Mouse (Mus musculus): Measurements from ENCODE around the gene Morn3. TPM values are rescaled to one million over a fixed set of nuclear protein-coding genes. Genes with fewer than 3 reads are reported as not detected.
A peak's percentile ranks its signal among the peaks of the same experiment; 100 is the strongest.
"Not testable (repeated sequence)": the region's sequence is repeated elsewhere in the genome, so short reads cannot be mapped to it uniquely, and the experiment has no call there.

Gene Morn3
- total RNA-seq, 1 experiment from 2014 or later: not detected

- no peak for ATAC-seq (ENCODE audit: extremely low read depth, insufficient number of reproducible peaks, low FRiP score, poor library complexity, severe bottlenecking)
Observed at GRCm38 (mm10) chr5:123063141-123063540, 16.3 kb upstream of the Morn3 start.

GRCm38 (mm10) chr5:123061402-123061749, 14.6 kb upstream of the Morn3 start:
- not testable (repeated sequence) for ATAC-seq (ENCODE audit: extremely low read depth, insufficient number of reproducible peaks, low FRiP score, poor library complexity, severe bottlenecking)

DNA sequence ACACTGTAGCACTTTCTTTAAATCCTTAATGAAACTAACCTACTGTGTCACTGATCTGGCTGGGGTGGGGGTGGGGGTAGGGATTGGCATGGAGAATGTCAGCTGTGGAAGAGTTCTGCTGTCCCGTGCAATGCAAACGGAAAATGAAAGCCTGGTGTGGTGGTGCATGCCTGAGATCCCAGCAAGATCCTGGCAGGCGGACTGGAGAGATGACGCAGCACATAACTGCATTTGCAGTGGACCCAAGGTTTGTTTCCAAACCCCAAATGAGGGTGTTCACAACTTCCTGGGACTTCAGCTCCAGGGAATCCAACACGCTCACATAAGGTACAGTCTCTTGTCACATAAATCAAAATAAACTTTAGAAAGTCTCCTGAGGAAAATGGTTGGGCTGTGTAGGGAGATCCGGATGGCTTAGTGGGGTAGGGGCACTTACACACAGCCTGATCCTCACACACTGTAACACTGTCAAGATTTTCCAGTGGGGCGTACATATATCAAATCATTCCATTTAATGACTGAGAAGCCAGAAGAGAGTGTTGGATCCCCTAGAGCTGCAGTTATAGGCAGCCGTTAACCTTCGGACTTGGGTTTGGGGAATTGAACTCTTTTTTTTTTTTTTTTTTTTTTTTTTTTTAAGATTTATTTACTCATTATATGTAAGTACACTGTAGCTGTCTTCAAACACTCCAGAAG, 14.0 kb upstream of the Morn3 start:
- ATAC-seq (ENCODE audit: extremely low read depth, insufficient number of reproducible peaks, low FRiP score, poor library complexity, severe bottlenecking): no peak

DNA sequence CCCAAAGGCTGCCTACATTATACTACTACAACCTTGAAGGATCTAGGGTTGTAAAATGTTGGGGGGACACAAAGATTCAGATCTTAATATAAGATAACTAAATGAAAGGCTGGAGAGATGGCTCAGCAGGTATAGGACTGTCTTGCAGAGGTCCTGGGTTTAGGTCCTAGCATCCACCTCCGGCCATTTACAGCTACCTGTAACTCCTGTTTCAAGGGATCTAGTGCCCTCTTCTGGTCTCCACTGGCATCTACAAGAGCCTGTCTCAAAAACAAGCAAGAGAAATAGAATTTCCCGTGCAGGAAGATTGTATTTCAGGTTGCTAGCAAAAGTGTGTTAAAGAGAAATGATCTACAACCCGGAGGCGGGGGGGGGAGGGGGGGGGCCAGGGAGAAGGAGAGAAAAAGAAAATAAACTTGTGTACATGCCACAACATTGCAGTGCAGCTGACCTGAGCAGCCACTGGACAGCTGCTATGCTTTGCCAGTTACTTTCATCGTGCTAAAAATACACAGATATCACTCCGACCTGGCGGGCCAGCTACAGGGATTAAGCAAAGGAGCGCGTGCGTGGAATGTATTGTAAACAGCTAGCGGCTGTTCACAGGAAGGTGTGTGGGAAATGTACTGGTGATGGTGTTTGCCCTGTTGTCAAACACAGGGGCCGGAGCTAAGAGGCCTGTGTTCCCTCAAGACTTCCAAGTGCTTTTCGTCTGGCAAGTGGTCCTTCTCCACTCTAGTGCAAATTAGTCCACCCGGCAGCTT, 13.1 kb upstream of the Morn3 start:
- ATAC-seq (ENCODE audit: extremely low read depth, insufficient number of reproducible peaks, low FRiP score, poor library complexity, severe bottlenecking): peak; percentile 31; the same call in 1 of the 2 replicates

GRCm38 (mm10) chr5:123058251-123059102, 11.7 kb upstream of the Morn3 start:
- no peak for ATAC-seq (ENCODE audit: extremely low read depth, insufficient number of reproducible peaks, low FRiP score, poor library complexity, severe bottlenecking)

- peak; percentile 89 for ATAC-seq (ENCODE audit: extremely low read depth, insufficient number of reproducible peaks, low FRiP score, poor library complexity, severe bottlenecking)
Observed at GRCm38 (mm10) chr5:123057366-123058250, 10.8 kb upstream of the Morn3 start.

DNA sequence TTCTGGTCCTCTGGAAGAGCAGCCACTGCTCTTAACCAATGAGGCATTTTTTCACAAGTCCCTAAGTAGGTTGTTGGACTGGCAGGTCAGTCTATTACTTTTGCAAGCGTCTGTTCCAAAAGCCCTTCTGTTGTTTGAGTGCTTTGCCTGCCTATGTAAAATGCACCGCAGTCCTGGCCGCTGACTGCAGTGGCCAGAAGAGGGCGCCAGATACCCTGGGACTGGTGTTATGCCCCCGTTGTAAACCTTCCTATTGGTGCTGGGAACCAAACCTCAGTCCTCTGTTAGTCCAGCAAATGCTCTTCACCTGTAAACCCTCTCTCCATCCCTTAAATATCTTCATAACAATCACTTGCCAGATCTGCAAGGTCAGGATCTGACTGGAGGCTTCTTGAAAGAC, 4.9 kb upstream of the Morn3 start:
- ATAC-seq (ENCODE audit: extremely low read depth, insufficient number of reproducible peaks, low FRiP score, poor library complexity, severe bottlenecking): no peak

DNA sequence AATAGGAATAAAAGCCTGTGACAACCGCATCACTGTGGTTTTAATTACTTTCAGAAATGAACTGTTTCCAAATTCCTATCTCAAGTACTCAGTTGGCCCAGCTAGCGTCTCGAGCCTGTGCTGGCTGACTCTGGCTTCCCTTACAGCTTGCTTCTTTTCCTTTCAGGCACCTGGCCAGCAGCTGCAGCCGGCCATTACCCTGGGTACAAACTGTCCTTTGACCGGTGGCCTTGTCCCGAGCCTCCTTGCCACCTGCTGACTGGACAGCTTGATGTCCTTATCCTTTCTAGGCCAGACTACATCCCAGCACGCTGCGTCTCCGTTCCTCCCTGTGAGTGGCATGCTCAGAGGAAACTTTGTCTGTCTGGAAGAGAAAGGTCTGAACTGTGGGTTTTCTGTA, 4.1 kb upstream of the Morn3 start:
- ATAC-seq (ENCODE audit: extremely low read depth, insufficient number of reproducible peaks, low FRiP score, poor library complexity, severe bottlenecking): no peak

GRCm38 (mm10) chr5:123049271-123049670, 2.5 kb upstream of the Morn3 start:
- 0 out of 2 replicates have a peak, but pooled peaks have one; percentile 62 for ATAC-seq (ENCODE audit: extremely low read depth, insufficient number of reproducible peaks, low FRiP score, poor library complexity, severe bottlenecking)

DNA sequence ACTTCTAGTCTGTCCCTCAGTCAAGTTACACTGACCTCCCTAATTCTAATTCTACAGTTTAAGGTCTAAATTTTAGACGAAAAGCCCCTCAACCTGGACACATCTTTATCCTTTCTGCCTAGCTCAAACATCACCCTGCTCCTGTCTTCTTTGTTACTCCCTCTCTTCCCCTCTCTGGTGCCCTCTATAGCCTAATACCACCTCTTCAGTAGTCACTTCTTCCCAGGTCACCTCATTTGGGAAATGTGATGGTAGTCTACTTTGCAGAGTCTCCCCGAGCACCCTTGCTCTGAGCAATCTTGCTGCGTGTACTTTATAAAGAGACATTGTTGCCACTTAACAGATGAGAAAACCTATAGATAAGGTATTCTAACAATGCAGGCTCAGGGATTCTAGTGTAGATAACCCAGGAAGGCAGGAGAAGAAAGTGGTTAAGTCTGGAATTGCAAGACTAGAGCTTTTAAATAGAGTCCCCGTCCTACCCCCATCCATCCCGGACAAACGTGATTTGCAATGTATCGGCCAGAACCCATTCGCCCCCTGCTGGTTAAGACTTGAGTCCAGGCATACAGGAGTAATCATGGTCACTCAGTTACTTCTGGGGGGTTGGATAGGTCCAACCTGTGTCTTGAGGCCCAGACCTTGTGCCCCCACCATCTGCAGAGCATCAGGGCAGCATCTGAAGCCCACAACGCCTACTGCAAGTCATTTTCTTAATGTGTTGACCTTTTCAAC, 1.1 kb downstream of the Morn3 start:
- peak; percentile 48; the same call in 1 of the 2 replicates for ATAC-seq (ENCODE audit: extremely low read depth, insufficient number of reproducible peaks, low FRiP score, poor library complexity, severe bottlenecking)

- ATAC-seq (ENCODE audit: extremely low read depth, insufficient number of reproducible peaks, low FRiP score, poor library complexity, severe bottlenecking): no peak
Observed at GRCm38 (mm10) chr5:123043856-123044255, 3.0 kb downstream of the Morn3 start.

GRCm38 (mm10) chr5:123040796-123041195, 6.0 kb downstream of the Morn3 start:
- no peak for ATAC-seq (ENCODE audit: extremely low read depth, insufficient number of reproducible peaks, low FRiP score, poor library complexity, severe bottlenecking)

- ATAC-seq (ENCODE audit: extremely low read depth, insufficient number of reproducible peaks, low FRiP score, poor library complexity, severe bottlenecking): peak; percentile 77
Observed at GRCm38 (mm10) chr5:123039120-123039752, 7.6 kb downstream of the Morn3 start.

DNA sequence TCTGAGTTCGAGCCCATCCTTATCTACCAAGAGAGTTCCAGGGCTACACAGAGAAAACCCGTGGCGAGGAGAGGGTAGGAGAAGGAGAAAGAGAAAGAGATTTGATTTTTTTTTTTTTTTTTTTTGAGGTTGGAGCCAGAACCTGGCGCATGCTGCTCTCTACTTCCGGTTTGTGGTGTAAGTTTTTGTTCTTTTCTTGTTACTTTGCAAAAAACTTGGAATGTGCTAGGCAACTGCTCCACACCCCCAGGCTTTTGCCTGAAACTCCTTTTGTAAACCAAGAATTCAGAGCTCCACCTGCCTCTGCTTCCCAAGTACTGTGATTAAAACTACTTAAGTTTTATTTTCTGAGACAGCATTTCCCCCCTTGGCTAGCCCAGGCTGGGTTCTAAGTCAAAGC, 8.7 kb downstream of the Morn3 start:
- no peak for ATAC-seq (ENCODE audit: extremely low read depth, insufficient number of reproducible peaks, low FRiP score, poor library complexity, severe bottlenecking)

- ATAC-seq (ENCODE audit: extremely low read depth, insufficient number of reproducible peaks, low FRiP score, poor library complexity, severe bottlenecking): no peak; the same call in 1 of the 2 replicates
Observed at GRCm38 (mm10) chr5:123035564-123035963, 11.3 kb downstream of the Morn3 start.

GRCm38 (mm10) chr5:123035089-123035488, 11.7 kb downstream of the Morn3 start:
- no peak for ATAC-seq (ENCODE audit: extremely low read depth, insufficient number of reproducible peaks, low FRiP score, poor library complexity, severe bottlenecking)

GRCm38 (mm10) chr5:123033646-123034160, 13.1 kb downstream of the Morn3 start:
- ATAC-seq (ENCODE audit: extremely low read depth, insufficient number of reproducible peaks, low FRiP score, poor library complexity, severe bottlenecking): no peak
